Mouse (Mus musculus): ENCODE results near the gene Muc5b.
A peak's percentile ranks its signal among the peaks of the same experiment; 100 is the strongest.

The Muc5b gene

GRCm38 (mm10) chr7:141902269-141902729 is 63.4 kb downstream of the Muc5b start:
- DNase-seq (ENCODE audit: low spot score): peak; percentile 99

- DNase-seq (ENCODE audit: low spot score): no peak
Observed at GRCm38 (mm10) chr7:141902791-141903190, 63.9 kb downstream of the Muc5b start.

- DNase-seq (ENCODE audit: low spot score): no peak
Observed at GRCm38 (mm10) chr7:141908591-141908990, 69.7 kb downstream of the Muc5b start.

- no peak for DNase-seq (ENCODE audit: low spot score)
Observed at GRCm38 (mm10) chr7:141911305-141911704, 72.4 kb downstream of the Muc5b start.

GRCm38 (mm10) chr7:141918407-141918806 is 79.5 kb downstream of the Muc5b start, which contains the start of gene Tollip:
Gene Tollip, minus strand, starts transcription at chr7:141918507.
- DNase-seq (ENCODE audit: low spot score): no peak

Measured in lung, postnatal 25 days (tissue).